Mouse (Mus musculus) embryonic facial prominence, embryonic 11.5 days (tissue): ENCODE data around the gene Rhbg. TPM values are rescaled to one million over a fixed set of nuclear protein-coding genes. Genes with fewer than 3 reads are reported as not detected.

Experiments
- ATAC-seq: fragments of 200-750 bp; cut with Nextera tagmentation; replicated peaks from 2 replicates; pipeline ENCODE4 v1.8.0; 2017; ENCODE audit warnings: low read depth; ENCODE audit not compliant: insufficient number of reproducible peaks, low FRiP score, low TSS enrichment
- DNase-seq: peaks from one replicate; pipeline ENCODE4 v3.0.0-alpha.2; 2015; ENCODE audit warnings: low spot score
- H3K27ac ChIP-seq: fragments of 300-500 bp; sonication (generic); replicated peaks from 2 replicates; pipeline ENCODE4 v1.5.1; 2014; ENCODE audit warnings: mild to moderate bottlenecking, low read depth, low read length, control low read depth
- H3K27me3 ChIP-seq: fragments of 300-500 bp; sonication (generic); 2 replicates; pipeline ENCODE4 v1.6.1; 2014; ENCODE audit warnings: mild to moderate bottlenecking, low read length, moderate library complexity, mixed read lengths; ENCODE audit not compliant: control insufficient read depth, insufficient read depth
- H3K36me3 ChIP-seq: fragments of 300-500 bp; sonication (generic); replicated peaks from 2 replicates; pipeline ENCODE4 v1.6.1; 2014; ENCODE audit warnings: low read depth, mild to moderate bottlenecking, low read length, moderate library complexity, mixed read lengths; ENCODE audit not compliant: control insufficient read depth, insufficient read depth
- H3K4me1 ChIP-seq: fragments of 300-500 bp; sonication (generic); 2 replicates; pipeline ENCODE4 v1.6.1; 2014; ENCODE audit warnings: low read length, mixed read lengths; ENCODE audit not compliant: control insufficient read depth, insufficient read depth
- H3K4me2 ChIP-seq: fragments of 300-500 bp; sonication (generic); 2 replicates; pipeline ENCODE4 v1.6.1; 2014; ENCODE audit warnings: low read depth, mild to moderate bottlenecking, control low read depth, low read length, moderate library complexity
- H3K4me3 ChIP-seq: fragments of 300-500 bp; sonication (generic); 2 replicates; pipeline ENCODE4 v1.5.1; 2014; ENCODE audit warnings: low read depth, low read length, control low read depth
- H3K9ac ChIP-seq: fragments of 300-500 bp; sonication (generic); replicated peaks from 2 replicates; pipeline ENCODE4 v1.6.1; 2014; ENCODE audit warnings: mild to moderate bottlenecking, control low read depth, low read length
- H3K9me3 ChIP-seq: fragments of 300-500 bp; sonication (generic); replicated peaks from 2 replicates; pipeline ENCODE4 v1.6.1; 2016; ENCODE audit warnings: mild to moderate bottlenecking, low read length, inconsistent platforms, mixed read lengths; ENCODE audit not compliant: control insufficient read depth
- WGBS: fragments of 180-500 bp; shearing (Covaris S2); extraction: QIAGEN DNeasy Blood & Tissue Kit; methylation state at CpG from one replicate; pipeline ENCODE4 v1.1.7; 2014; 5-methylcytosine and 5-hydroxymethylcytosine counted together
- polyA plus RNA-seq: library from polyadenylated mRNA; unstranded; fragments of >200 nt; fragmentation: Nextera tagmentation; extraction: Ambion mirVana; gene quantifications from 2 replicates; pipeline ENCODE4 v1.2.1, GENCODE M21; 2014

Gene Rhbg
- polyA plus RNA-seq, 1 experiment from 2014 or later = 0.25 TPM

DNA sequence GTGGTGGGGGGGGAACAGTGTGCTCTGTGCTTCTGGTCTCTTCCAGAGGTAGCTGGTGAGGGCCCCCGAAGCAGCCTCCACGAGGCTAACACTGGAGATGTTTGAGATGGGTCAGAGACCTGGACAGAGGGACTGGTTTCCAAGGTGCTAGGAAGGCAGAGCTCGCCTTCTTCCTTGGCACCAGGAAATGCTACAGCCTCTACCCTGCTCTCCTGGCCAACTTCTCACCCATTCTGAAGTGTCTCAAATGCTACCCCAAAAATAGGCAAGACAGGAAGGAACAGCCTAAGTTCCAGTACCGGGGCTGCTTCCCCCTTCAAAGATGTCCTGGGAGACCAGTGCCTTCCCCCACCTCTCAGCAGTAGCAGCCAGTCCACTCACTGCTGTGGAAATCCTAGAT lies 15.1 kb downstream of the Rhbg start:
- H3K4me1 ChIP-seq = no peaks in the 10 kb centered on the region
- DNase-seq = no peak
- ATAC-seq = no peak
- H3K27me3 ChIP-seq = peaks cover 55% of the 10 kb centered on the region
- no peak overlapping the region for H3K9ac ChIP-seq
- 54% methylated on average over 4 of the region's 4 CpGs for WGBS
- H3K4me2 ChIP-seq = no peak overlapping the region
- no peak overlapping the region for H3K4me3 ChIP-seq
- H3K27ac ChIP-seq = no peak overlapping the region
- H3K9me3 ChIP-seq = no peaks in the 10 kb centered on the region
- no peaks in the 10 kb centered on the region for H3K36me3 ChIP-seq

DNA sequence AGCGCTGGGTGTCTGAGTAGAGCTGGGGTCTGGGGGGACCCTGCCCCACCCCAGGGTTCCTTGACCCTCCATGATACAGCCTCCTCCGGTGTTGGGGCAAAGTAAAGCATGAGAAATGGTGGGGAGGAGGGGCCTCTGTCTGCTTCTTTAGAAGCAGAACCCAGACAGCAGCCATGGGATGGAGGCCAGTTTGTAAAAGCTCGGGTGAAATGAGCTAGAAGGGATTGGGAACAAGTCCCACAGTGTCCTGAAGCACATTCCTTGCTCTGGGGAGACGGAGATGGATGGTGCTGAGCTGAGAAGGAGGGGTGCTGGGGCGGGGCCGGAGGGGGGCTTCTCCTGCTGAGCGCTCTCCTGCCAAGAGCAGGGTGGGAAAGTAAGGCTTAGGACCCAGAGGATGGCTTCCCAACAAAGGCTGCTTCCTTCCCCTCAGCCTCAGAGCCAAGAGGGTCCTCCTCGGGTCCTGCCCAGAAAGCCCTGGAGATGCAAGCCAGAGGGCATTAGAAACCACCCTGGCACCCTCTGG lies 15.6 kb downstream of the Rhbg start:
- Histone ChIP-seq H3K4me3 (no peak overlapping the region), H3K4me2 (no peak overlapping the region), H3K4me1 (no peaks in the 10 kb centered on the region), H3K9me3 (no peaks in the 10 kb centered on the region), H3K36me3 (no peaks in the 10 kb centered on the region), H3K9ac (no peak overlapping the region), H3K27me3 (peaks cover 55% of the 10 kb centered on the region), H3K27ac (no peak overlapping the region)
- no peak for ATAC-seq
- 27% methylated on average over 8 of the region's 8 CpGs for WGBS
- no peak for DNase-seq

DNA sequence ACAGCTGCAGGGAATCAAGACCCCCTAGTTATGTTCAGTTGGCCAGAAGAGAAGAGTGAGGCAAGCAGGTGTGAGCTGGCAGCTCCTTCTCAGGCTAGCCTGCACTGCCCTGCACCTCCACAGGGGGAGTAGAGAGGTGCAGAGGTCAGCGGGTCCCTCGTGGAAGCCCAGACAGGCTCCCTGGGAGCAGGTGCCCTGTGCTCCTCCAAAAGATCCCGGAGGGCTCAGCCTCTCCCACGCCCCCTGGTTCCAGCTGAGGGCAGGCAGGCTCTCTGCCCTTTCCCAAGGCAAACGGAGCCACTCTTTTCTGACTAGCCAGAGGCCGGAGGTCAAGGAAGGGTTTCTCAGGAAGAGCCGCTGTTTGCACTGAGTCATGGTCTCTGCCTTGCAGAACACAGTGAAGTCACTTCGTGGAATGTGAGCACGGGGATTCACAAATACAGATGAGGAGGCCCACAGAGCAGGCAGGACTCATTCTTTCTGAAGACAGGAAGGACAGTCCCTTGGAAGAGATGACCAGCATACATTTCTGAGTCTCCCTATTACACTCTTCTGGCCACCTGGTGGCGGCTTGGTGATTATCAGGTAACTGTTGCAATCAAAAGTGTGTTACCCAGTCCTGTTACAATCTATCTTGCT lies 16.8 kb downstream of the Rhbg start:
- peaks cover 49% of the 10 kb centered on the region for H3K27me3 ChIP-seq
- DNase-seq = no peak
- H3K9ac ChIP-seq = no peak overlapping the region
- no peak overlapping the region for H3K4me3 ChIP-seq
- H3K27ac ChIP-seq = no peak overlapping the region
- H3K9me3 ChIP-seq = no peaks in the 10 kb centered on the region
- no peak overlapping the region; the same call in 1 of the 2 replicates for H3K4me2 ChIP-seq
- 8% methylated on average over 10 of the region's 10 CpGs for WGBS
- no peaks in the 10 kb centered on the region for H3K36me3 ChIP-seq
- no peak for ATAC-seq
- H3K4me1 ChIP-seq = no peaks in the 10 kb centered on the region

- Histone ChIP-seq H3K4me2 (no peak overlapping the region), H3K9ac (no peak overlapping the region), H3K4me1 (no peaks in the 10 kb centered on the region), H3K36me3 (no peaks in the 10 kb centered on the region), H3K27me3 (peaks cover 45% of the 10 kb centered on the region), H3K4me3 (no peak overlapping the region), H3K27ac (no peak overlapping the region), H3K9me3 (no peaks in the 10 kb centered on the region)
- ATAC-seq (no peak), DNase-seq (no peak)
- WGBS = 12% methylated on average over 6 of the region's 6 CpGs
These were observed 17.4 kb downstream of the Rhbg start for GRCm38 (mm10) chr3:88237161-88237555.

DNA sequence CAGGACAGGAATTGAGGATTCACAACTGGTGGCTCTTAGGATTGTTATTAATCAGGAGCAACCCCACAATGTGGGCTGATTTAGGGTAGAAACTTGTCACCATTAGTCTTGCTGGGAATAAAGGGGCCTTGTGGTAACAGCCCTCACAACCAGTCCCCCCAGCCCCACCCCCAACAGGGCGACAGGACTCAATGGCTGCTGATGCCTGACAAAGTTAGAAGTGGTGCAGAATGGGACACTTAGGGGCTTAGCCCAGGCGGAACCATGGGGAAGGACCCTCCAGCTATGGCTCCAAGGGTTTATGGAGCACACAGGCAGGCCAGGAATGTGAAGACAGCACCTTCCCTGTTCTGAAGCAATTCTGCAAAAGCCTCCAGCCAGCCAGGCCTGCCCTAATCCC lies 18.9 kb downstream of the Rhbg start:
- no peak for DNase-seq
- Histone ChIP-seq H3K4me1 (no peaks in the 10 kb centered on the region), H3K9me3 (no peaks in the 10 kb centered on the region), H3K9ac (no peak overlapping the region), H3K4me2 (no peak overlapping the region), H3K36me3 (no peaks in the 10 kb centered on the region), H3K27me3 (peaks cover 30% of the 10 kb centered on the region), H3K27ac (no peak overlapping the region), H3K4me3 (no peak overlapping the region)
- 31% methylated on average over 2 of the region's 2 CpGs for WGBS
- 0 out of 2 replicates have a peak, but pooled peaks have one; percentile 5 for ATAC-seq

DNA sequence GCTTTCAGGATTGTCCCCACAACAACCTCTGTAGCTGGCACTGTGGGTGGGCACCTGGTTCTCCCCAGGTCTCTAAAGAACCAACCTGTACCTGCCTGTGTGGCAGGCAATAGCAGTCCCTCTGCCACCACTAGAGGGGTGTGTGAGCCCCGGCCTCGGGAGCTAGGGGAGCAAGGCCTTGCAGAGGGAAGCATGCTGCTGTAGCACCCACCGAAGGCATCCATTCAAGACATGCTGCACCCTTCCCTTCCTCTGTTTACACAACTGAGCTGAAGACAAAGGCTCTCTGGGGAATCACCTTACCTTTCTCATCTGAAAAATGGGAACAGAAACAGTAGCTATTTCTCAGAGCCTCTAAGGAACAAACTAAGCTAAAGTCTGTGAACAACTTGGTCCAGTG lies 19.3 kb downstream of the Rhbg start:
- WGBS = 8% methylated on average over 3 of the region's 3 CpGs

DNA sequence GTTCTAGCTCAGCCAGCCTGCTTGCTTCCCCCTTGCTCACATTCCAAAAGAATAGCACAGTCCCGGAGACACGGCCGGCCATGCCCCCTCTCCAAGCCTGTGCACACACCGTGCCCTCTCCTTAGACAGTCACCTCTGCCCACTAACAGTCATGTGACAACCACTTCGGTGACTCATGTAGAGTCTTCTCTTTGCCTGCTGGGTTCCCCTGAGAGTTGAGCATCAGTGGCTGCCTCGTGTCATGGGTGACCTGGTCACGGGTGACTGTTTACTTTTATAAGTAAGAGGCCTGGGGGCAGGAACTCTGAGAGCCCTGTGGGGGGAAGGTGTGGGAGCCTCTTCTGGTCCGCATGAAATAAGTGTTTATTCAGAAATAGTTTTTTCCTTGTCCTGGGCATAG lies 20.5 kb downstream of the Rhbg start:
- DNase-seq = no peak
- no peaks in the 10 kb centered on the region for H3K9me3 ChIP-seq
- no peaks in the 10 kb centered on the region for H3K36me3 ChIP-seq
- no peaks in the 10 kb centered on the region for H3K4me1 ChIP-seq
- no peak overlapping the region for H3K4me3 ChIP-seq
- H3K27me3 ChIP-seq = peaks cover 16% of the 10 kb centered on the region
- no peak for ATAC-seq
- no peak overlapping the region for H3K4me2 ChIP-seq
- no peak overlapping the region for H3K9ac ChIP-seq
- 46% methylated on average over 8 of the region's 8 CpGs for WGBS
- H3K27ac ChIP-seq = no peak overlapping the region

More for the DNA sequence above, 19.3 kb downstream of the Rhbg start:
- ATAC-seq (no peak), DNase-seq (no peak)
- Histone ChIP-seq H3K4me3 (no peak overlapping the region), H3K4me2 (no peak overlapping the region), H3K27ac (no peak overlapping the region), H3K9ac (no peak overlapping the region), H3K4me1 (no peaks in the 10 kb centered on the region), H3K27me3 (peaks cover 26% of the 10 kb centered on the region), H3K9me3 (no peaks in the 10 kb centered on the region), H3K36me3 (no peaks in the 10 kb centered on the region)

GRCm38 (mm10) chr3:88232851-88233649 lies 21.5 kb downstream of the Rhbg start:
- Histone ChIP-seq H3K27ac (no peak overlapping the region), H3K36me3 (no peaks in the 10 kb centered on the region), H3K9ac (no peak overlapping the region), H3K9me3 (no peaks in the 10 kb centered on the region), H3K4me3 (no peak overlapping the region), H3K4me2 (no peak overlapping the region), H3K4me1 (no peaks in the 10 kb centered on the region), H3K27me3 (peaks cover 7% of the 10 kb centered on the region; the same call in 1 of the 2 replicates)
- DNase-seq (no peak), ATAC-seq (no peak)
- WGBS = 21% methylated on average over 7 of the region's 7 CpGs
